Mouse (Mus musculus) CD8-positive naive resting alpha-beta T cell, adult 2 months (primary cell): Measurements from ENCODE around the gene Ssb.
"Not testable (repeated sequence)": the region's sequence is repeated elsewhere in the genome, so short reads cannot be mapped to it uniquely, and the experiment has no call there.

Source experiments
- DNase-seq, 2 experiments: peaks; one replicate each; pipeline ENCODE4 v3.0.0; 2022; ENCODE audit warnings: low read depth in 2 of 2, low spot score in 2 of 2

The Ssb gene

GRCm38 (mm10) chr2:69862117-69862657 is 825 bp downstream of the Ssb start:
- DNase-seq, result no peak

GRCm38 (mm10) chr2:69883990-69884391 is 22.6 kb downstream of the Ssb start:
- DNase-seq, result peak in 1 of 2 experiments; percentile 7

GRCm38 (mm10) chr2:69884581-69884980 is 23.2 kb downstream of the Ssb start:
- no peak for DNase-seq

- peak in 1 of 2 experiments; percentile 3 for DNase-seq
Observed at GRCm38 (mm10) chr2:69885050-69885449, 23.7 kb downstream of the Ssb start.

GRCm38 (mm10) chr2:69885451-69886305 is 24.3 kb downstream of the Ssb start, which contains the start of gene Mettl5:
Gene Mettl5, minus strand, starts transcription at chr2:69885615.
- DNase-seq, result peak; percentile 85 to 90

GRCm38 (mm10) chr2:69888957-69889356 is 27.6 kb downstream of the Ssb start:
- DNase-seq, result no peak

GRCm38 (mm10) chr2:69890843-69891242 is 29.5 kb downstream of the Ssb start:
- DNase-seq, result no peak

- DNase-seq, result no peak
Observed at GRCm38 (mm10) chr2:69893145-69893544, 31.8 kb downstream of the Ssb start.

- no peak for DNase-seq
Observed at GRCm38 (mm10) chr2:69893891-69894290, 32.5 kb downstream of the Ssb start.

GRCm38 (mm10) chr2:69895502-69896223 is 34.3 kb downstream of the Ssb start:
- peak; percentile 8 to 23 for DNase-seq

- DNase-seq, result no peak
Observed at GRCm38 (mm10) chr2:69896224-69896581, 34.8 kb downstream of the Ssb start.

GRCm38 (mm10) chr2:69897039-69897617 is 35.8 kb downstream of the Ssb start, which contains the start of gene Ubr3:
Gene Ubr3, plus strand, starts transcription at chr2:69897246.
- peak; percentile 95 to 98 for DNase-seq

GRCm38 (mm10) chr2:69897618-69898575 is 36.5 kb downstream of the Ssb start:
- DNase-seq, result peak; percentile 13 to 36

GRCm38 (mm10) chr2:69903541-69903940 is 42.2 kb downstream of the Ssb start:
- no peak for DNase-seq

- not testable (repeated sequence) for DNase-seq
Observed at GRCm38 (mm10) chr2:69907394-69907793, 46.0 kb downstream of the Ssb start.

GRCm38 (mm10) chr2:69912801-69913200 is 51.4 kb downstream of the Ssb start:
- no peak for DNase-seq

GRCm38 (mm10) chr2:69917301-69917700 is 55.9 kb downstream of the Ssb start:
- no peak for DNase-seq
